Mouse (Mus musculus) c-Kit-positive CD71-negative TER-119-negative erythroid progenitor cells, embryonic 14.5 days (primary cell): ENCODE results near the gene Repin1.
"Not testable (repeated sequence)": the region's sequence is repeated elsewhere in the genome, so short reads cannot be mapped to it uniquely, and the experiment has no call there.

Experiments used
- DNase-seq: peaks from one replicate; pipeline ENCODE4 v3.0.0-alpha.2; 2013; ENCODE audit warnings: low read depth

The Repin1 gene

DNA sequence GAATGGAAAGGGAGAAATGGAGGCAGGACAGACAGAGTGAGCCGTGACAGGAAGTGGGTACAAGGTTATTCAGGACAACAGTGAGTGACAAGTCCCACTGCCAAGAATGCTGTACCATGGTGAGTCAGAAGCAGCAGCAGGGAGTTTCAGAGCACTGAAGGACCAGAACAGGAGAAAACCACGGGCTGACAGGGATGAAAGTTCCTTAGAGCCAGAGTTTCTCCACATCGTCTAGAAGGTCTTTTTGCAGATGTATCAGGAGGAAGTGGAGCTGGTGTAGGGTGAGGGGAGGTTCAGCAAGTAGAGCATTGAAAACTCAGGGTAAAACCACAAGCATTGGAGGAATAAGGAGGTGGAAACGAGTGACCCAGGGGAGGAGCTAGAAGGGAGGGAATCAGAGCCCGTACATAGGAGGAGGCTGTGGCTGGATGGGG is 14.5 kb upstream of the Repin1 start:
- no peak for DNase-seq

DNA sequence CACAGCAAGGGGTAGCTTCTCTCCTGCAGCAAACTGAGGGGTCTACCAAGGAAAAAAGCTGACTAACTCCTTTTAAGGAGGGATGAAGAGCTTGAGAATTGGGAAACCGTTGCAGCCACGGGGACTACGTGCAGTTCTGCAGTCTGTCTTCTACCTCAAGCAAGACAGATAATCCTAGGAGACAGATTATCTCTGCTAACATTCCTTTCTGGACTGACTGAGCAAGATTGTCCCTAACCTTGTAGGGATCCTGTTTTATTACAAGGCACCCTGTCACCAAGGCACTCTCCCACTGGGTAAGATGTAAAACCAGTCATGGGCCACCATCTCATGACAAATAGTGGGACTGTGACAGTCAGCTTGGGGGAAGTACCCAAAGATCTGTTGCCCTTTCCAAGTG is 12.4 kb upstream of the Repin1 start:
- DNase-seq, result no peak

DNA sequence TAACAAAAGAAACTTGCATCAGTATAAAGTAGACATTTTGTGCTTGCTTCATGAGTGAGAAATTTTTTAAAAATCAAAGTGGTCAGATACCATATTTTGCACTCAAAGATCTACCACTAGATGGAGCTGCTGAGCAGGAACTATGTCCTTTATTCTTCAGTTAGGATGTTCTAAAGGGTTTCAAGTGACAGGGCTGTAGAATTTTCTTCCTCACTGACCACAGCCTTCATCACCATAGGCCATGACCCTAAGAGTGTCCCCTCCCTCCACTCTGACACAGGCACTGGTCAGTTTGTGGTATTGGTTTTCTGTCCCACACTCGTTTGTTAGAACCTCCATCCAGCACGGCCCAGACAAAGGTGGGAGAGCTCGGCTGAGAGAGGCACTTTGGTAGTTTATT is 11.6 kb upstream of the Repin1 start:
- no peak for DNase-seq

DNA sequence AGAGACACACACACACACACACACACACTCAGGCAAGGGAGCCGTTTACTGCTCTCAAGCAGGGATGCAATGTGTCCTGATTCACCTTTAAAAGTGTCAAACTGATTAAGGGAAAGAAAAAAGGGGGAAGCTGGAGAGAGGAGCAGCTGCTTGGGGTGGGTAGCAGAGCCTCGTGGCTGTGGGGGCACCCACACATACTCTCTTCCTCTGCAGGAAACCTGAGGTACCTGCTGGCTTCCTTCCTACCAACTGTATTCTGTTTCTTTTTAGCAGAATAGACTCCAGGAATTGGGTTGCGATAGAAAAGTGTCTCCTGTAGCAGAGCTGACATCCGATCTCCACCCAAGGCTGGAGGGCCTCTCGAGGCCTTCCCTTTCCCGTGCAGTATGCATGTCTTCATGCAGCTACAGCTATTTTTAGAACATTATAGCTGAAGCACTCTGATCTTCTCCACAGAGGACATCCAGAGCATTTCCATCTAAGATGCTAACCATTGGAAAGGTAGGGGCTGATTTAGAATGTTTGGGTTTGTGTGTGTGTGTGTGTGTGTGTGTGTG is 4.4 kb upstream of the Repin1 start, which contains the start of gene Gm45021:
Gene Gm45021 (plus strand): TSS at position 417 of the 557 bp plus-strand sequence.
- no peak for DNase-seq

DNA sequence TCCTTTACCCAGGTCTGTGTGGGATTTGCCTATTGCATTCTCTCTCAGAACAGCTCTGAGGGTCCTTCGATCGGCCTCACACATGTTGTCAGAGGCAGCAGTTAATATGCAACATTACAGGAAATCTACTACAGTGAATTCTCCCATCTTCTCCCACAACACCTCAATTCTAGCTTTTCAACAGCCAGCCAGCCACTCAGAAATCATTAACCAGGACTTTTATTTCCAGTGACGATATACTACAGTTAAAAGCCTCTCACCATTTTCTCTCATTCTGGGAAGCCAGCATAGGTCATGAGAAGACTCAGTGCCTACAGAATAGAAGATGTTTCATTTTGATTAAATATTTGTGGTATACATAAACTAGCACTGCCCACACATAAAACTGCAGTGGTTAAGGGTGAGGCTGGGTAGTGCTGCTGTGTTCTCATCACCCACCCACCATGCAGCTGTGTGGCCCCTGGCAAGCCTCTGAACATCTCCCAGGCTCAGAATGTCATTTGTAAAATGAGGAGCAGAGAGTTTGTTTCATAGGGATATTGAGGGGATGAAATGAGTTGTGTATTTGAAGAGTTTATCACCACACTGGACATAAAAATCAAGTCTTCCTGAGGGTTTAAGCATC is 2.4 kb upstream of the Repin1 start:
- DNase-seq, result no peak

DNA sequence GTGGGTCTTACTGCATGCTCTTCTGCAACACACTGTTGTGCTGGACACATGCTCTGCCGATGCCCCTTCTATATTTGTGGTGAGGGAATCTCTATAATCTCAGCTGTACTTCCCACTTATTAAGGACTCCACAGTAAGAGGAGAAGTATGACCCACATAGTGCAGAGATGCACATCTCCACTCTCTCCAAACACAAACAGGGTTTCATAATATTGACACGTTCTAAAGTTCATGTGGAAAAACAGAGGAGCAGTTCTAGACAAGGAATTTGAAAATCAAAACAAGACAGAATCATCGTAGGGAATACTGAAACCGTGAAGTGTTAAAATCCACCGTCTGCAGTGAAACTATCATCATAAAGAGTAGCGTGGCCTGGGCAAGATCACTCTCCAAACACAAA is 1.8 kb upstream of the Repin1 start:
- DNase-seq, result no peak

DNA sequence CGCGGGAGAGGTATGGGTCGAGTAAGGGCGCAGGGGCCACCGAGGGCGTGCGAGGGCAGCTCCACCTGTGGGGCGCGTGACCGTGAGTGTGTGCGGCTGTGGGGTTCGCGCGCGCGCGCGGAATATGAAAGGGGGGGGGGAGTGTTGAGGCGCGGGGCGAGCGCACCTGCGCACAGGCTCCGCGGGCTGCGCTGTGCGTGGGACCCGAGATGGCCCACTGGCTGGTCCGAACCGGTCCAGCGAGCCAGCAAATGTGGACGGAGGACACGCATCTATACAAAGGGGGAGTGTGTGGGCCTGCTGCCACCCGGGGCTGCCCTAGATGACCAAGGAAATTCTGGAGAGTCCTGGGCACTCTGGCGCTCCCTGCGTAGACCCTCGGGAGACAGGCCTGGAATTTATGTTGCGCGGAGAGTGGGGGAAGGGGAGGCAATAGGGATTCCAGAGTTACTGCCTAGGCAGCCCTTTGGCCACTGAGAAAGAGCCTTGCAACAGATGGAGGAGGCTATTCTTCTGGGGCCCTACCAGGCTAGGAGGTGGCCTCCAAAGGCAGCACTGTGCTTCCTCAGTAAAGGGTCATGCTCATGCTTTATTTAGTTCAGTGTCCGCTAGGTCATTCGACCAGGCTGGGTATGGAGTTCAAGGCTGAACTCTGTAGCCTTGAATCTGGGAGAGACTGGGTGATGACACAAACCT is 508 bp downstream of the Repin1 start:
- DNase-seq, result no peak

DNA sequence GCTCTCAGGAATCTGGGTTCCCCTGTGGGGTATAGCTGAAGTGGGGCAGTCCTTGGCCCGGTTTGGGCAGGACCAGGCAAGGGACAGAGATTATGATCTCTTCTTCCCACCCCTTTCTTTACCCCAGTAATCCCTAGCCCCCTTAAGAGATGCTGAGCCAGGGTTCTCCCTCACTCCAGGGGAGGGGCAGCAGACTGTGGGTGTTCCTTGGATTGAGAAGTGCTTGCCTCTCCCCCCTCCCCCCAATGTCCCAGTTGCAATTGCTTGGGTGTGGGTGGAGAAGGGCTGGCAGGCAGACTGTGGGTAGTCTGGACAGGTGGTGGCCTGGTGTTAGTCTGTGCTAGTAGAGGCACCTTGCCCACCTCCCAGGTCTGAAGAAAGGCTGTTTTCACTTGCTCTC is 1.6 kb downstream of the Repin1 start:
- DNase-seq, result no peak

DNA sequence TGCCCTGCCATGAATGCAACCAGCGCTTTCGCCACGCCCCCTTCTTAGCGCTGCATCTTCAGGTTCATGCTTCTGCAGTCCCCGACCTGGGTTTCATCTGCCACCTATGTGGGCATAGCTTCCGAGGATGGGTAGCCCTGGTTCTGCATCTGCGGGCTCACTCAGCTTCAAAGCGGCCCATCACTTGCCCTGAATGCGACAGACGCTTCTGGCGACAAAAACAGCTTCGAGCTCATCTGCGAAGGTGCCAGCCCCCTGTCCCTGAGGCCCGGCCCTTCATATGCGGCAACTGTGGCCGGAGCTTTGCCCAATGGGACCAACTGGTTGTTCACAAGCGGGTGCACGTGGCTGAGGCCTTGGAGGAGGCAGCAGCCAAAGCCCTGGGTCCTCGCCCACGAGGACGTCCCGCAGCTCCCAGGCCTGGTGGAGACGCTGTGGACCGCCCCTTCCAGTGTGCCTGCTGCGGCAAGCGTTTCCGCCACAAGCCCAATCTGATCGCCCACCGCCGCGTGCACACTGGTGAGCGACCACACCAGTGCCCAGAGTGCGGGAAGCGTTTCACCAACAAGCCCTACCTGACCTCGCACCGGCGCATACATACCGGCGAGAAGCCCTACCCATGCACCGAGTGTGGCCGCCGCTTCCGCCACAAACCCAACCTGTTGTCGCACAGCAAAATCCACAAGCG is 3.0 kb downstream of the Repin1 start:
- no peak for DNase-seq

DNA sequence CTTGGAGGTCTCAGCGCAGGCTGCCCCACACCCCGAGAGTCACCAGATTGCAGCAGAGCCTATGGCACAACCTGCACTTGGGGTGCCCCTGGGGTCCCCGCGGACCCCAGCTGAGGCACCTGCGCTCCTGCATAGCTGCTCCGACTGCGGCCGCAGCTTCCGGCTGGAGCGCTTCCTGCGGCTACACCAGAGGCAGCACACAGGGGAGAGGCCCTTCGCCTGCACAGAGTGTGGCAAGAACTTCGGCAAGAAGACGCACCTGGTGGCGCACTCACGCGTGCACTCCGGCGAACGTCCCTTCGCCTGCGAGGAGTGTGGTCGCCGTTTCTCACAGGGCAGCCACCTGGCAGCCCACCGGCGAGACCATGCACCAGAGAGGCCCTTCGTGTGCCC is 3.5 kb downstream of the Repin1 start:
- no peak for DNase-seq

DNA sequence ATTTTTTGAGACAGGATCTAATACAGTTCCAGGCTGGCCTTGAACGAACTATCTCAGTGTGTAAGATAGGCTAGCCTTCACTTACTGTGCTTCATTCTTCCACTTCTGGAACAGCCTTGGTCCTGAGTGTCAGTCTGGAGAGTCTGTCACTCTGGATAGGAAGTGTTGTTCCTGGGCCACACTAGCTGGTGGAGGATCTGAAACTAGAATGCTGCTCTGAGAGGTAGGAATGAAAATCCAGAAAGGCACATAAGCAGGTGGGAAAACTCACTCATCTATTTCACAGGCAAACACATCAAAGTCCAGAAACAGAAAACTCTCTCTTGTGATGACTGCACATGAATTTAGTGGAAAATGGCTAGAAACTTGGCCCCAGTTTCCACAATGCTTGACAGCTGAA is 6.9 kb downstream of the Repin1 start:
- DNase-seq, result no peak

DNA sequence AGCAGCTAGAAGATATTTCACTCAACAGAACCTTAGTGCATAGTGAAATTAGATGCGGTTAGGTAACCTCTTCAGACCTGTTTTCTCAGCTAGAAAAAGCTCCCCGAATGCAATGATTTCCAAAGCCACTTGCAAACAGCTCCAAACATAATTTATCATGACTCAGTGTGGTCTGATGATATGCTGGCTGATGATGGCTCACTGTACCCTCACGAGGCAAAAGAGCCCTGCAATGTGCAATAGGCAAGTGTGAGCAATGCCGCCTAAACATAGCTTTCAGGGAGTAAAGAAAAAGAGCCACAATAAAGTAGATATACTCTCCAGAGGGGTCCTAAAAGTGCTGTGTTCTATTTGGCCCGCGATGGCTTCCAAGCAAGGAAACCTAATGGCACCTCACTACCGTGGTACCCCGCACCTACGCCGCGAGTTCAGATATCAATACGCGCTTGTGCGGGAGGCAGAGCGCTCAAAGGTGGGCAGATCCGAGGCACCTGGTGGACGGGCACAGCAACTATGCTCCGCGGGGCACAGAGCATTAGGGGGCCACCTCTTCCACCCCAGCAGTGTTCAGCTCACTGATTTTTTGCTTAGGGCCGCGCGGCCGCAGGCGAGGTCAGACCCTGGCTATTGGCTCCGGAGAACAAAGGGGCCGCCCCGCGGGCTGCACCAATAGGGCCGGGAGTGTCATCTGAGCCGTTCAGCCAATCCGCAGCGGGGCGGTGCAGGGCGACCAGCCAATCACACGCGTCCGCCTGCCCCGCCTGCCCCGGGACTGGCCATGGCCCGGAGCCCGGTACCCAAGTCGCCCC is 7.8 kb downstream of the Repin1 start, which contains the start of gene Zfp775:
Gene Zfp775 (plus strand): TSS at position 793 of the 809 bp plus-strand sequence.
- peak; percentile 78 for DNase-seq

DNA sequence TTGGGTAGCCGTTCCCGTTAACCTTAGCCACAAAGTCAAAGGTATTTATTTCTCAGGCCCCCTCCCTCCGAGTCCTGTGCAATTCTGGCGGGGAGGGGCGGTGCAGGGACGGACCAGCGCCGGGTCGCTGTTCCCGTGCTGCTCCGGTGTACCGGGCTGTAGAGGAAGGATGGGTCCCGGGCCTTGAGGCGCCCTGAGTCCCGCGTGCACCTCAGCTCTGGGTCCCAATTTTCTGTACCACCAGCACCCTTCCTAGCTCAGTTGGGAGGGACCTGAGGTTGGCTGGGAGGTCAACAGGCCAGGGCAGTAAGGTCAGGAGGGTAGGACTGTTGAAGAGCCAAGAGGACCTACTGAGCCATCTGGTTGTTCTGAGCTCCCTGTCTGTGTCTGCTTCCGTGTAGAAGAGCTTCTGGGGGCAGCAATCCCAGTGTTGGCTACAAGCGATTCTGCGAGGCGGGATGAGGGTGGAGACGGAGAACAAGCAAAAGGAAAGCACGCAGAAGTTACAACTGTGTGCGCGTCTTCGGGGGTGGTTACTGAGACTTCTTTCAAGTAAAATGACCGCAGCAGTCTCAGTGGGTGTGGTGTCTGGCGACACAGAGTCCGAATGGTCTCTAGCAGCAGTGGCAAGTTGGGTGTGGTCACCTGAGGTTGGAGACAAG is 8.5 kb downstream of the Repin1 start:
- DNase-seq, result no peak

DNA sequence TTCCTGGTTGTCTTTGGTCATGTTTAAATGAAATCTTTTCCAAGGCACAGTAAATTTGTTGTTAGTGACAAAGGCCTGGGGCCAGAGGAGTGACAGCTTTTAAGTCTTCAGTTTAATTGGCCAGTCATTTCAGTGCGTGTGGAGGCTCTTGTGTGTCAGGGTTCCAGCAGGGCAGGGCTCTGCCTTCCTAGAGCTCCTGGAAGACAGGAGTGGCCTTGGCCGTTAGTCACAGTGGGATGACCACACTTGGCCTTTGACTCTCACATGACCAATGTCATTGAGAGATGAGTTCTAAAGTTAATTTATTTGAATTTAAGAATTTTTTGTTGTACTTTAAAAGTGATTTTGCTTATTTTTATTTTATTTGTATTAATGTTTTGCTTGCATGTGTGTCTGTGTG is 14.4 kb downstream of the Repin1 start:
- no peak for DNase-seq

DNA sequence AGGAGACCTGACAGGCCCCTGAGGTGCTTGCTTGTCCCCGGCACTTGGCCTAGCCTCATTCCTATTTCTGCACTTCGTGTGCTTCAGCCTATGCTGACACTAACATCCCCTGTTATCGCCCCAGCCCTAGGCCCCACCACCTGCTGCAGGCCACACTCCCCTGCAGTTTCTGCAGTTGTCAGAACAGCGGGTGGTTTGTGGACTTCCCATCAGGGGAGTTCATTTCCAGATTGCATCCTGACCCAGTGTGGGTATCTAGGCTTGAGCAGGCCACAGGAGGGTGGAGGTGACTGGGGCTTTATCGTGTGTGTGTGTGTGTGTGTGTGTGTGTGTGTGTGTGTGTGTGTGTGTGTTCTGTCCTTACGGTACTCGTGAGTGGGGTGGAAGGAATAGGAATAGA is 15.8 kb downstream of the Repin1 start:
- DNase-seq, result no peak

DNA sequence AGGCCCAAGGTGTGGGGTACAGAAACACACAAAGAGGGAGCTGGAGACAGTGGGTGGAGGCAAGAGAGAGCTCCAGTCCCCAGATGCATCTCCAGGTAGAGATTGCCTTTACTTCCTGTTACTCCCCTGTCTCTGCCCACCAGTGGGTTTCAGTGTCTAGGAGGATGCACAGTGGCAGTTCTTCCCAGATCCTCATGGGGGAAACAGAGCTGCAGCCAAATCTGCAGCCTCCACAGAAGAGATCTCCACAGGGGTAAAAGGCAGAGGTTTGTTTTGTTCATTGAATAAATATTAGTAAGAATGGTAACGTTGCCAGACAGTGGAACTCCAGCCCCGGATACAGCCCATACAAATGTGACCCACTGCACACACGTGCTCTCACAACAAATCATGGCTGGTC is 17.0 kb downstream of the Repin1 start:
- DNase-seq, result no peak

DNA sequence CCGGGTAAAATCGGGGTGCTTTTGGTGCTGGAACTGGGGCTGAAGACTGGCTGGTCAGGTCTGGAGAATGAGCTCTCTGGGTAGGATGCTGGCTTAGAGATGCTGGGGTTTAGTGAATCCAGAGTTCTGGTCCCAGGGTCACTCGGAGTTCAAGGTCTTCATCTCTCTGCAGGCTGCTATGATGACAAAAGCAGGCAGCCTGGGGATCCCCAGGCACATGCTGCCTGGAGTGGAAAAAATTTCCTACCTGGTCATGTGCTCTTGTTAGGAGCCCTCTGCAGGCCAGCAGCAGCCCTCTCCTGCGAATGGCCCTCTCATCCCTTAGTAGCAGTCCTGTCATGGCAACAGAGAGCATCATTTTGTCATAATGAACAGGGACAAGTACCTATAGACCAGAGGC is 19.8 kb downstream of the Repin1 start:
- DNase-seq, result no peak

DNA sequence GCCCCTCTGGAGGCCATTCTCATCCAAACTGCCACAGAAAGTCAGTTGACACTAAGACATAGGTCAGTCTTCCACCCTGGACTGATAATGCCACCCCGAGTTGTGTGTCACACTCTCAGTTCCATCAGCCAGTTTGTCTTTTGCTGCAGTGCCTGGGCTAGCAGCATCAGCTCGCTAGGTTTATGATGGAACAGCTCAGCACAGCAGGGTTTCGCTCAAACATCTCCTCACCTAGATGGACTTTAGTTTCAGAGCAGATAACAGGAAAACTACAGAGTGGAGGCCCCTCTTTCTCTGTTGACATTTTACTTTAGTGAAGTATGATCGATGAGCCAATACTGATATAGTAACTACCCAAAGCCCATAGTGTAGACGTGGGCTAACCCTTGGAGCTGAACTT is 21.1 kb downstream of the Repin1 start:
- no peak for DNase-seq

DNA sequence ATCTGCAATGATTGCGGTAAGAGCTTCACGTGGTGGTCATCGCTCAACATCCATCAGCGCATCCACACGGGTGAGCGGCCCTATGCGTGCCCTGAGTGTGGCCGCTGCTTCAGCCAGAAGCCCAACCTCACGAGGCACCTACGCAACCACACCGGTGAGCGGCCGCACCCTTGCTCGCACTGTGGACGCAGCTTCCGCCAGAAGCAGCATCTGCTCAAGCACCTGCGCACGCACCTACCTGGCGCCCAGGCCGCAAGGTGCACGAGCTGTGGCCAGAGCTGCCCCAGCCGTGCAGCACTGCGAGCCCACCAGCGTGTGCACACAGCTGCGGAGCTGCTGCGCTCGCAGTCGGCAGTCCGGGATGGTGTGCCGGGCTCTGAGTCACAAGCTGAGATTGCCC is 26.3 kb downstream of the Repin1 start:
- no peak for DNase-seq

DNA sequence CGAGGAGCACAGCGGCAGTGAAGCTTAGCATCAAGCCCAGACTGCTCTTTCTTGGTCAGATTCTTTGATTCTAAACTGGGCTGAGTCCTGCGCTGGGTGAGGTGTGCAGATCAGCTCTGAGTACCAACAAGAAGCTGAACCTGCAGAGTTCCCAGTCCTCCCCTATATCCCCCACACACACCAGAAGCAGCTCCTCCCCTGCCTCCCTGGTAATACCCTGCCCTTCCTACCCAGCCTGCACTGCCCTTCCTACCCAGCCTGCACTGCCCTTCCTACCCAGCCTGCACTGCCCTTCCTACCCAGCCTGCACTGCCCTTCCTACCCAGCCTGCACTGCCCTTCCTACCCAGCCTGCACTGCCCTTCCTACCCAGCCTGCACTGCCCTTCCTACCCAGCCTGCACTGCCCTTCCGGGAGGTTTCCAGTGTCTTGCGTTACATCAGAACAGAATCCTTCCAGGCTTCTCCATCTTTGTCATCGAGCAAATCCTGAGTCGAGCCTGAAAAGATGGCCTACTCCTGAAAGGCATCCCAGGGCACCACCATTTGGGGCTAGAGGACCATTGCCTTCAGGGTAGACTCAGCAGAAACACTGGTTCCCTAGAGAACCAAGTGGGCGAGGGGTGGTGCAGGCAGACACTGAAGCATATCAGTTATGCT is 28.6 kb downstream of the Repin1 start:
- DNase-seq, result not testable (repeated sequence)

DNA sequence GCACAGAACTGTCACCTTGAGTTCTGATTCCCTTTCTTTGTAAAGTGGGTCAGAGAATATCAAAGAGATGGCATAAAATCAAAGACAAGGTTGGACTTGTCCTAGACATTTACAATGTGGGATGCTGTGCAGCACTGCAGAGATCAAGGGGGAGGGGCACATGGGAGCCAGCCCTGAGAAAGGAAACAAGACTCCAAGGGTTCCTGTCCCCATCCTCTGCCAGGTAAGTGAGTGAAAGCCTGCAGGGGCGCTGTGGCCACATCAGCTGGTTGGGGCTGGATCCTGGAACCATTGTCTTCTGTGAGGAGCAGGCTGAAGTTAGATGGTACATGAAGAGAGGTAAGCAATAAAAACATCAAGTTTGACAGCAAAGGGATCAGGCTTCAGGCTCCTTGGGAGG is 29.8 kb downstream of the Repin1 start:
- no peak for DNase-seq
